Mouse (Mus musculus) liver, embryonic 11.5 days (tissue): ENCODE results near the gene Micu1. TPM values are rescaled to one million over a fixed set of nuclear protein-coding genes. Genes with fewer than 3 reads are reported as not detected.
A peak's percentile ranks its signal among the peaks of the same experiment; 100 is the strongest.

Experiments used
- ATAC-seq: fragments of 200-750 bp; cut with Nextera tagmentation; replicated peaks from 2 replicates; pipeline ENCODE4 v1.8.0; 2017; ENCODE audit warnings: moderate number of reproducible peaks, mild to moderate bottlenecking, moderate TSS enrichment, moderate library complexity; ENCODE audit not compliant: low FRiP score
- DNase-seq: peaks from one replicate; pipeline ENCODE4 v3.0.0-alpha.2; 2017; ENCODE audit warnings: low spot score
- H3K27ac ChIP-seq: fragments of 300-500 bp; sonication (generic); 2 replicates; pipeline ENCODE4 v1.5.1; 2014; ENCODE audit warnings: mild to moderate bottlenecking, low read depth, low read length, control low read depth
- H3K27me3 ChIP-seq: fragments of 300-500 bp; sonication (generic); replicated peaks from 2 replicates; pipeline ENCODE4 v1.6.1; 2014; ENCODE audit warnings: low read length, mixed read lengths; ENCODE audit not compliant: control insufficient read depth, insufficient read depth
- H3K36me3 ChIP-seq: fragments of 300-500 bp; sonication (generic); 2 replicates; pipeline ENCODE4 v1.6.1; 2014; ENCODE audit warnings: mild to moderate bottlenecking, low read length, moderate library complexity, mixed read lengths; ENCODE audit not compliant: control insufficient read depth, insufficient read depth
- H3K4me1 ChIP-seq: fragments of 300-500 bp; sonication (generic); replicated peaks from 2 replicates; pipeline ENCODE4 v1.6.1; 2014; ENCODE audit warnings: low read length, mixed read lengths; ENCODE audit not compliant: control insufficient read depth, insufficient read depth
- H3K4me2 ChIP-seq: fragments of 300-500 bp; sonication (generic); 2 replicates; pipeline ENCODE4 v1.6.1; 2014; ENCODE audit warnings: mild to moderate bottlenecking, control low read depth, moderate library complexity
- H3K4me3 ChIP-seq: fragments of 300-500 bp; sonication (generic); 2 replicates; pipeline ENCODE4 v1.5.1; 2014; ENCODE audit warnings: low read depth, low read length, control low read depth
- H3K9ac ChIP-seq: fragments of 300-500 bp; sonication (generic); 2 replicates; pipeline ENCODE4 v1.6.1; 2014; ENCODE audit warnings: low read depth, low read length, control low read depth
- H3K9me3 ChIP-seq: fragments of 300-500 bp; sonication (generic); 2 replicates; pipeline ENCODE4 v1.6.1; 2016; ENCODE audit warnings: low read length, inconsistent platforms, mixed read lengths; ENCODE audit not compliant: control insufficient read depth
- WGBS: fragments of 180-500 bp; shearing (Covaris S2); extraction: QIAGEN DNeasy Blood & Tissue Kit; methylation state at CpG from one replicate; pipeline ENCODE4 v1.1.7; 2014; 5-methylcytosine and 5-hydroxymethylcytosine counted together
- polyA plus RNA-seq: library from polyadenylated mRNA; unstranded; fragments of >200 nt; fragmentation: Nextera tagmentation; extraction: Ambion mirVana; gene quantifications from 2 replicates; pipeline ENCODE4 v1.2.1, GENCODE M21; 2014

The Micu1 gene
- polyA plus RNA-seq, 1 experiment from 2014 or later = 40.8 TPM

DNA sequence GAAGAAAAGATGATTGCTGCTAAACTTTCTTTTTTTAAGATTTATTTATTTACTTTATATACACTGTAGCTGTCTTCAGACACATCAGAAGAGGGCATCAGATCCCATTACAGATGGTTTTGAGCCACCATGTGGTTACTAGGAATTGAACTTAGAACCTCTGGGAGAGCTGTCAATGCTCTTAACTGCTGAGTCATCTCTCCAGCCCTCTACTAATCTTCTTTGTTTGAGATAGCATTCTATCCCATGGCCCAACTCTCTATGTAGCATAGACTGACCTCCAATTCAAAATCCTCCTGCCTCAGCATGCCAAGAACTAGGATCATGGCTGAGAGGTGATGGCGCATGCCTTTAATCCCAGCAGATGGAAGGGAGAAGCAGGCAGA lies 183.8 kb downstream of the Micu1 start:
- Histone ChIP-seq H3K36me3 (peaks cover 3% of the 10 kb centered on the region; the same call in 1 of the 2 replicates), H3K4me3 (no peak overlapping the region), H3K9me3 (no peaks in the 10 kb centered on the region), H3K27ac (no peak overlapping the region; the same call in 1 of the 2 replicates), H3K4me1 (peaks cover 28% of the 10 kb centered on the region), H3K27me3 (no peaks in the 10 kb centered on the region), H3K4me2 (no peak overlapping the region), H3K9ac (no peak overlapping the region)
- ATAC-seq (no peak; the same call in 1 of the 2 replicates), DNase-seq (no peak)
- WGBS = 96% methylated on average over 1 of the region's 1 CpGs

GRCm38 (mm10) chr10:59887432-59887831 lies 185.2 kb downstream of the Micu1 start:
- Histone ChIP-seq H3K9ac (no peak overlapping the region), H3K9me3 (no peaks in the 10 kb centered on the region), H3K4me2 (no peak overlapping the region), H3K27ac (no peak overlapping the region), H3K27me3 (no peaks in the 10 kb centered on the region), H3K4me1 (peaks cover 25% of the 10 kb centered on the region), H3K36me3 (peaks cover 12% of the 10 kb centered on the region; the same call in 1 of the 2 replicates), H3K4me3 (no peak overlapping the region)
- WGBS = 67% methylated on average over 5 of the region's 5 CpGs
- ATAC-seq = no peak
- no peak for DNase-seq

GRCm38 (mm10) chr10:59889339-59889738 lies 187.1 kb downstream of the Micu1 start:
- Histone ChIP-seq H3K36me3 (peaks cover 19% of the 10 kb centered on the region), H3K4me1 (peaks cover 24% of the 10 kb centered on the region)
- WGBS = 75% methylated on average over 7 of the region's 7 CpGs

DNA sequence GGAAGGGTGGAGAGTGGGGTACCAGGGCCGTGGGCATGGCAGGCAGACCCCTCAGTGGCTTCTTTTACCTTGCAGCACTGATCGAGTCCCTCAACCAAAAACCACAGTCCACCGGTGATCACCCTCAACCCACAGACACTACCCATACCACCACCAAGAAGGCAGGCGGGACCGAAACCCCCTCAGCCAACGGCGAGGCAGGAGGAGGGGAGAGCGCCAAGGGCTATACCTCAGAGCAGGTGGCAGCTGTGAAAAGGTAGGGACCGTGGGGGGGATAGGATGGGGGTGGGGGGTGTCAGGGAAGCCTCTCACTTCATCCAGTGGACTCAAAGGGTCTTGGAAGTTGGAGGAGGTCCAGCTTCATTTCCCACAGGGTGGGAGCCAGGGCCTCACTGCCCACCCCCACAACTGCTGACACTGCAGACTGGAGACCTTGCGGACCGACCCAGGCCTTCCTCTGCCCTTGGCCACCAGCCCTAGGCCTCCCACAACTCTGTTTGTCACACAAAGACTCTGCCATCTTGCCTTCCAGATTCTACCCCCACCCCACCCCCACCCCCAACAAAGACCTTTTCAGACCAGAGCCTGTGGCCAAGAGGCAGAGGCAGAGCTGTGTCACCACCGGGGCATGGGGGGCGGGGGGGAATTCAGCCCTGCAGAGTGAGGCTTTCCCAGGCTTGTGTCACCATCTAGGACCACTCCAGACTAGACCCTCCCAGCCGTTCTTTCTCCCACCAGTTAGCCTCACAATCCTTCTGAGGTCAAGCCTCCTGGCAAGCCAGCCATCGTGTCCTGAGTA lies 187.9 kb downstream of the Micu1 start:
- Histone ChIP-seq H3K27ac (no peak overlapping the region), H3K4me2 (no peak overlapping the region), H3K9me3 (no peaks in the 10 kb centered on the region), H3K4me3 (no peak overlapping the region), H3K36me3 (peaks cover 23% of the 10 kb centered on the region), H3K9ac (no peak overlapping the region), H3K4me1 (peaks cover 22% of the 10 kb centered on the region), H3K27me3 (no peaks in the 10 kb centered on the region)
- WGBS = 86% methylated on average over 15 of the region's 15 CpGs
- ATAC-seq (no peak), DNase-seq (no peak)

More at GRCm38 (mm10) chr10:59889339-59889738, 187.1 kb downstream of the Micu1 start:
- H3K9me3 ChIP-seq = no peaks in the 10 kb centered on the region
- no peaks in the 10 kb centered on the region for H3K27me3 ChIP-seq
- DNase-seq (no peak), ATAC-seq (no peak)
- H3K9ac ChIP-seq = no peak overlapping the region
- no peak overlapping the region for H3K4me3 ChIP-seq
- no peak overlapping the region for H3K27ac ChIP-seq
- no peak overlapping the region for H3K4me2 ChIP-seq

GRCm38 (mm10) chr10:59892977-59893376 lies 190.7 kb downstream of the Micu1 start:
- no peaks in the 10 kb centered on the region for H3K9me3 ChIP-seq
- no peak overlapping the region for H3K4me3 ChIP-seq
- H3K27ac ChIP-seq = no peak overlapping the region
- DNase-seq (peak; percentile 53), ATAC-seq (no peak)
- H3K4me1 ChIP-seq = peaks cover 15% of the 10 kb centered on the region
- H3K9ac ChIP-seq = no peak overlapping the region
- peaks cover 37% of the 10 kb centered on the region for H3K36me3 ChIP-seq
- no peaks in the 10 kb centered on the region for H3K27me3 ChIP-seq
- no peak overlapping the region for H3K4me2 ChIP-seq
- whole genome bisulfite sequencing = 57% methylated on average over 6 of the region's 6 CpGs

GRCm38 (mm10) chr10:59894251-59895160 lies 192.2 kb downstream of the Micu1 start:
- H3K4me1 ChIP-seq = peaks cover 31% of the 10 kb centered on the region
- H3K4me3 ChIP-seq = no peak overlapping the region
- ATAC-seq = no peak
- 81% methylated on average over 25 of the region's 25 CpGs for WGBS
- DNase-seq = peak; percentile 83
- no peaks in the 10 kb centered on the region for H3K9me3 ChIP-seq
- peaks cover 43% of the 10 kb centered on the region for H3K36me3 ChIP-seq
- no peak overlapping the region; the same call in 1 of the 2 replicates for H3K4me2 ChIP-seq
- H3K27me3 ChIP-seq = no peaks in the 10 kb centered on the region
- no peak overlapping the region for H3K9ac ChIP-seq
- H3K27ac ChIP-seq = no peak overlapping the region

GRCm38 (mm10) chr10:59895460-59896186 lies 193.3 kb downstream of the Micu1 start:
- H3K9ac ChIP-seq = no peak overlapping the region
- H3K4me3 ChIP-seq = no peak overlapping the region
- no peaks in the 10 kb centered on the region for H3K9me3 ChIP-seq
- H3K4me2 ChIP-seq = no peak overlapping the region
- no peak overlapping the region for H3K27ac ChIP-seq
- no peaks in the 10 kb centered on the region for H3K27me3 ChIP-seq
- DNase-seq (no peak), ATAC-seq (no peak)
- peaks cover 39% of the 10 kb centered on the region for H3K4me1 ChIP-seq
- peaks cover 42% of the 10 kb centered on the region for H3K36me3 ChIP-seq
- 94% methylated on average over 17 of the region's 17 CpGs for WGBS

DNA sequence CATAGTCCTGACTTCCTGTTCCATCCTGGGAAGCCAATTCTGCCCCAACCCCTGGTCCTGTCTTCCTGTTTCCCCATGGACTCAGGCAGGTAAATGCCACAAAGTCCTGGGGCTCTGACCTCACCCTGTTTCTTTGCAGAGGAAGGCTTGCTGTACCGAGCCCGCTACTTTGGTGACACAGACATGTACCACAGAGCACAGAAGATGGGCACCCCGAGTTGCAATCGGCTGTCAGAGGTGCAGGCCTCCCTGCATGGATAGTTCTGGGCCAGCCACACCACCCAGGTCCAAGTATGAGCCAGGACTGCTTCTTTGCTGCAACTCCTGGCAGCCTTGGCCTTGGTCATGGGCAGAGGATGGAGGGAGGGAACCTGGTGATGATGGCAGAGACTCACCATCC lies 193.9 kb downstream of the Micu1 start:
- WGBS = 89% methylated on average over 4 of the region's 4 CpGs

More for the DNA sequence above, 193.9 kb downstream of the Micu1 start:
- no peaks in the 10 kb centered on the region for H3K9me3 ChIP-seq
- H3K9ac ChIP-seq = no peak overlapping the region
- H3K4me1 ChIP-seq = peaks cover 45% of the 10 kb centered on the region
- no peak overlapping the region for H3K4me3 ChIP-seq
- ATAC-seq (no peak), DNase-seq (no peak)
- H3K4me2 ChIP-seq = no peak overlapping the region
- no peaks in the 10 kb centered on the region for H3K27me3 ChIP-seq
- peaks cover 40% of the 10 kb centered on the region for H3K36me3 ChIP-seq
- no peak overlapping the region for H3K27ac ChIP-seq
